Mouse (Mus musculus) heart, postnatal 0 days (tissue): ENCODE measurements around the gene Defa35.
"Not testable (repeated sequence)": the region's sequence is repeated elsewhere in the genome, so short reads cannot be mapped to it uniquely, and the experiment has no call there.

Experiments used
- CTCF ChIP-seq: IDR thresholded peaks from 2 replicates; pipeline ENCODE4 v1.5.1; 2016; ENCODE audit warnings: antibody characterized with exemption, control low read depth, low read depth
- EP300 ChIP-seq: IDR thresholded peaks from 2 replicates; pipeline ENCODE4 v1.6.1; 2016; ENCODE audit warnings: antibody characterized with exemption, low read depth

- not testable (repeated sequence) for TF ChIP-seq CTCF, EP300
Measured at GRCm38 (mm10) chr8:21054747-21055146, 10.1 kb upstream of the Defa35 start, which contains the start of gene Defa23.
